Mouse (Mus musculus) forebrain, postnatal 0 days (tissue): ENCODE data around the gene Cacna2d3. TPM values are rescaled to one million over a fixed set of nuclear protein-coding genes. Genes with fewer than 3 reads are reported as not detected.

Experiments used
- ATAC-seq: fragments of 200-750 bp; cut with Nextera tagmentation; 2 replicates; pipeline ENCODE4 v1.8.0; 2017; ENCODE audit warnings: mild to moderate bottlenecking, moderate library complexity
- DNase-seq: peaks from one replicate; pipeline ENCODE4 v3.0.0-alpha.2; 2015
- H3K27ac ChIP-seq: fragments of 300-500 bp; sonication (generic); 2 replicates; pipeline ENCODE4 v1.5.1; 2014; ENCODE audit warnings: low read depth, mild to moderate bottlenecking, antibody characterized with exemption, low read length, moderate library complexity, mixed read lengths
- H3K27me3 ChIP-seq: fragments of 300-500 bp; sonication (generic); 2 replicates; pipeline ENCODE4 v1.6.1; 2014; ENCODE audit warnings: mild to moderate bottlenecking, low read length, mixed read lengths; ENCODE audit not compliant: insufficient read depth
- H3K36me3 ChIP-seq: fragments of 300-500 bp; sonication (generic); 2 replicates; pipeline ENCODE4 v1.6.1; 2014; ENCODE audit warnings: mild to moderate bottlenecking, moderate library complexity; ENCODE audit not compliant: insufficient read depth
- H3K4me1 ChIP-seq: fragments of 300-500 bp; sonication (generic); 2 replicates; pipeline ENCODE4 v1.6.1; 2014; ENCODE audit warnings: antibody characterized with exemption; ENCODE audit not compliant: insufficient read depth
- H3K4me2 ChIP-seq: fragments of 300-500 bp; sonication (generic); 2 replicates; pipeline ENCODE4 v1.6.1; 2014; ENCODE audit warnings: low read depth, mild to moderate bottlenecking, moderate library complexity
- H3K4me3 ChIP-seq: fragments of 300-500 bp; sonication (generic); 2 replicates; pipeline ENCODE4 v1.5.1; 2014; ENCODE audit warnings: low read depth, low read length, mixed read lengths
- H3K9ac ChIP-seq: fragments of 300-500 bp; sonication (generic); 2 replicates; pipeline ENCODE4 v1.6.1; 2014; ENCODE audit warnings: mild to moderate bottlenecking
- H3K9me3 ChIP-seq: fragments of 300-500 bp; sonication (generic); 2 replicates; pipeline ENCODE4 v1.6.1; 2016; ENCODE audit warnings: low read length
- CTCF ChIP-seq: sonication (generic); IDR thresholded peaks from 2 replicates; pipeline ENCODE4 v1.5.1; 2016; ENCODE audit warnings: antibody characterized with exemption, control low read depth, low read depth
- WGBS: fragments of 180-500 bp; shearing (Covaris S2); extraction: QIAGEN DNeasy Blood & Tissue Kit; methylation state at CpG from one replicate; pipeline ENCODE4 v1.1.7; 2014; 5-methylcytosine and 5-hydroxymethylcytosine counted together
- polyA plus RNA-seq: library from polyadenylated mRNA; unstranded; fragments of >200 nt; fragmentation: Nextera tagmentation; extraction: Ambion mirVana; gene quantifications from 2 replicates; pipeline ENCODE4 v1.2.1, GENCODE M21; 2015
- total RNA-seq: library from RNA; depleted of rRNA; stranded (reverse); fragments of >200 nt; gene quantifications from 2 replicates; pipeline ENCODE4 v1.2.3, GENCODE M21; 2014

The Cacna2d3 gene
- total and polyA plus RNA-seq, 2 experiments from 2014 or later, result 28.1 to 37.7 TPM

GRCm38 (mm10) chr14:29350627-29351026, 371.0 kb downstream of the Cacna2d3 start:
- WGBS, result 51% methylated on average over 4 of the region's 4 CpGs
- H3K9me3 ChIP-seq, result no peaks in the 10 kb centered on the region
- no peak overlapping the region for H3K27ac ChIP-seq
- H3K36me3 ChIP-seq, result no peaks in the 10 kb centered on the region
- TF ChIP-seq CTCF, result no peak
- H3K4me2 ChIP-seq, result no peak overlapping the region
- H3K9ac ChIP-seq, result no peak overlapping the region
- no peaks in the 10 kb centered on the region for H3K27me3 ChIP-seq
- ATAC-seq, result no peak
- no peaks in the 10 kb centered on the region for H3K4me1 ChIP-seq
- no peak for DNase-seq
- no peak overlapping the region for H3K4me3 ChIP-seq

- Histone ChIP-seq H3K9me3 (no peaks in the 10 kb centered on the region), H3K4me1 (no peaks in the 10 kb centered on the region), H3K27me3 (no peaks in the 10 kb centered on the region), H3K27ac (no peak overlapping the region), H3K9ac (no peak overlapping the region), H3K4me2 (no peak overlapping the region), H3K36me3 (no peaks in the 10 kb centered on the region), H3K4me3 (no peak overlapping the region)
- WGBS, result 87% methylated on average over 6 of the region's 6 CpGs
- DNase-seq, result no peak
- ATAC-seq, result no peak
- TF ChIP-seq CTCF, result no peak
These were observed 380.1 kb downstream of the Cacna2d3 start for GRCm38 (mm10) chr14:29341581-29341980.

GRCm38 (mm10) chr14:29340728-29341127, 380.9 kb downstream of the Cacna2d3 start:
- H3K36me3 ChIP-seq, result no peaks in the 10 kb centered on the region
- no peak overlapping the region for H3K27ac ChIP-seq
- H3K9me3 ChIP-seq, result no peaks in the 10 kb centered on the region
- no peak for ATAC-seq
- 17% methylated on average over 5 of the region's 5 CpGs for WGBS
- no peak overlapping the region for H3K4me3 ChIP-seq
- H3K4me1 ChIP-seq, result no peaks in the 10 kb centered on the region
- no peaks in the 10 kb centered on the region for H3K27me3 ChIP-seq
- no peak for DNase-seq
- no peak overlapping the region for H3K9ac ChIP-seq
- no peak overlapping the region for H3K4me2 ChIP-seq
- no peak for TF ChIP-seq CTCF

GRCm38 (mm10) chr14:29334897-29335296, 386.8 kb downstream of the Cacna2d3 start:
- no peak overlapping the region for H3K9ac ChIP-seq
- no peaks in the 10 kb centered on the region for H3K4me1 ChIP-seq
- ATAC-seq, result no peak
- H3K27me3 ChIP-seq, result no peaks in the 10 kb centered on the region
- no peaks in the 10 kb centered on the region for H3K36me3 ChIP-seq
- H3K4me3 ChIP-seq, result no peak overlapping the region
- no peak for DNase-seq
- no peak for TF ChIP-seq CTCF
- H3K27ac ChIP-seq, result no peak overlapping the region
- no peak overlapping the region for H3K4me2 ChIP-seq
- 85% methylated on average over 5 of the region's 5 CpGs for WGBS
- H3K9me3 ChIP-seq, result no peaks in the 10 kb centered on the region

- no peak overlapping the region for H3K27ac ChIP-seq
- no peaks in the 10 kb centered on the region for H3K36me3 ChIP-seq
- no peaks in the 10 kb centered on the region for H3K27me3 ChIP-seq
- 93% methylated on average over 2 of the region's 2 CpGs for WGBS
- ATAC-seq (no peak), DNase-seq (no peak)
- no peaks in the 10 kb centered on the region for H3K9me3 ChIP-seq
- no peak for TF ChIP-seq CTCF
- no peak overlapping the region for H3K9ac ChIP-seq
- no peaks in the 10 kb centered on the region for H3K4me1 ChIP-seq
- H3K4me2 ChIP-seq, result no peak overlapping the region
- no peak overlapping the region for H3K4me3 ChIP-seq
These were observed 387.4 kb downstream of the Cacna2d3 start for GRCm38 (mm10) chr14:29334216-29334615.

GRCm38 (mm10) chr14:29324430-29324782, 397.3 kb downstream of the Cacna2d3 start:
- Histone ChIP-seq H3K36me3 (no peaks in the 10 kb centered on the region), H3K4me3 (no peak overlapping the region), H3K27me3 (no peaks in the 10 kb centered on the region), H3K4me2 (no peak overlapping the region), H3K4me1 (no peaks in the 10 kb centered on the region), H3K9ac (no peak overlapping the region), H3K27ac (no peak overlapping the region), H3K9me3 (no peaks in the 10 kb centered on the region)
- no peak for DNase-seq
- 70% methylated on average over 5 of the region's 5 CpGs for WGBS
- TF ChIP-seq CTCF, result no peak
- no peak for ATAC-seq

GRCm38 (mm10) chr14:29323718-29324429, 397.8 kb downstream of the Cacna2d3 start:
- Histone ChIP-seq H3K27me3 (no peaks in the 10 kb centered on the region), H3K4me2 (no peak overlapping the region), H3K9me3 (no peaks in the 10 kb centered on the region), H3K27ac (no peak overlapping the region), H3K36me3 (no peaks in the 10 kb centered on the region), H3K4me1 (no peaks in the 10 kb centered on the region), H3K9ac (no peak overlapping the region), H3K4me3 (no peak overlapping the region)
- TF ChIP-seq CTCF, result no peak
- WGBS, result 77% methylated on average over 9 of the region's 9 CpGs
- DNase-seq (no peak), ATAC-seq (no peak)
